Mouse (Mus musculus) stomach, postnatal 0 days (tissue): ENCODE data around the gene Ccnl2.

Experiments used
- CTCF ChIP-seq: IDR thresholded peaks from 2 replicates; pipeline ENCODE4 v1.5.1; 2016; ENCODE audit warnings: antibody characterized with exemption, low read depth, mild to moderate bottlenecking, moderate library complexity
- EP300 ChIP-seq: optimal IDR thresholded peaks from 2 replicates; pipeline ENCODE3; 2016; ENCODE audit warnings: antibody characterized with exemption

- TF ChIP-seq EP300 (no peak), CTCF (no peak)
Observed at GRCm38 (mm10) chr4:155793730-155794129, 18.6 kb upstream of the Ccnl2 start.
